ENCODE assay signal across 13 mouse cellular contexts in genomic region chr10:76681882-76682281, GRCm38 (mm10). TPM values are rescaled to one million over a fixed set of nuclear protein-coding genes. Genes with fewer than 3 reads are reported as not detected.
DNase-seq lines count a peak whose midpoint lies in the region; ATAC-seq and TF ChIP-seq lines count a peak whose summit lies in the region.
"Had no signal": no experiment of that assay in that cellular context is flagged by ENCODE, and none has a peak within 500 bp of the region (broad histone marks: within the 10 kb centered on the region; RNA-seq: fewer than 3 reads in every experiment).

No protein-coding gene starts in this region.

- peak; percentile 53 to 55 for DNase-seq in heart, adult 2 months
- peak; percentile 54 for DNase-seq in kidney, adult 2 months
- DNase-seq in lung, postnatal 4 days = peak; percentile 65 to 85
- no peak for DNase-seq in frontal cortex, adult 2 months (ENCODE audit: extremely low spot score in 1 of 2, low spot score in 1 of 2)
- no peak for DNase-seq in embryo, embryonic 9.5 days (ENCODE audit: extremely low spot score)
- DNase-seq: forebrain, postnatal 0 days; right cerebral cortex, postnatal 14 days had no signal

- no peaks in the 10 kb centered on the region for H3K9me3 ChIP-seq in heart, embryonic 11.5 days (replicated peaks; ENCODE audit: control insufficient read depth, low read length)
- H3K9me3 ChIP-seq in heart, embryonic 13.5 days = no peaks in the 10 kb centered on the region
- no peaks in the 10 kb centered on the region for H3K9me3 ChIP-seq in hindbrain, embryonic 12.5 days (replicated peaks)
- H3K9me3 ChIP-seq: hindbrain, embryonic 13.5 days had no signal

- no peak for TF ChIP-seq POLR2A in heart, adult 2 months (IDR thresholded peaks at IDR 0.05; ENCODE audit: insufficient read depth, low read depth, low read length)
- no peak for TF ChIP-seq POLR2A in kidney, adult 2 months (IDR thresholded peaks at IDR 0.05; ENCODE audit: low read depth, low read length)

- 64% methylated on average over 3 of the region's 3 CpGs for WGBS in heart, adult 2 months
- WGBS in heart, embryonic 11.5 days (ENCODE audit: insufficient replicate concordance) = 79% methylated on average over 3 of the region's 3 CpGs
- WGBS in heart, embryonic 13.5 days = 57% methylated on average over 3 of the region's 3 CpGs
- 72% methylated on average over 3 of the region's 3 CpGs for WGBS in kidney, adult 2 months
- WGBS in hindbrain, embryonic 12.5 days = 73% methylated on average over 3 of the region's 3 CpGs

- H3K27me3 ChIP-seq in heart, adult 2 months (ENCODE audit: control insufficient read depth, insufficient read depth, low read length) = no peaks in the 10 kb centered on the region
- H3K27me3 ChIP-seq in heart, embryonic 11.5 days (ENCODE audit: control insufficient read depth, insufficient read depth, low read length) = no peaks in the 10 kb centered on the region
- no peaks in the 10 kb centered on the region for H3K27me3 ChIP-seq in heart, embryonic 13.5 days (replicated peaks)
- no peaks in the 10 kb centered on the region for H3K27me3 ChIP-seq in kidney, adult 2 months (replicated peaks; ENCODE audit: control insufficient read depth, insufficient read depth, low read length)
- H3K27me3 ChIP-seq in hindbrain, embryonic 12.5 days = no peaks in the 10 kb centered on the region
- H3K27me3 ChIP-seq: hindbrain, embryonic 13.5 days had no signal

- TF ChIP-seq EP300 in heart, adult 2 months (IDR thresholded peaks at IDR 0.05; ENCODE audit: insufficient read depth, low read depth, low read length) = no peak

- H3K4me2 ChIP-seq in heart, embryonic 11.5 days = no peak overlapping the region
- H3K4me2 ChIP-seq in heart, embryonic 13.5 days = no peak overlapping the region
- no peak overlapping the region for H3K4me2 ChIP-seq in hindbrain, embryonic 12.5 days (replicated peaks)
- H3K4me2 ChIP-seq: hindbrain, embryonic 13.5 days had no signal

- no peak overlapping the region for H3K9ac ChIP-seq in heart, adult 2 months (ENCODE audit: low read depth, low read length)
- H3K9ac ChIP-seq in heart, embryonic 11.5 days (ENCODE audit: low read depth, low read length) = no peak overlapping the region
- H3K9ac ChIP-seq in heart, embryonic 13.5 days = no peak overlapping the region
- no peak overlapping the region for H3K9ac ChIP-seq in hindbrain, embryonic 12.5 days
- H3K9ac ChIP-seq: forebrain, postnatal 0 days; hindbrain, embryonic 13.5 days had no signal

- intact Hi-C loops in heart, adult 2 months (cut with DNase I) = loop anchor here (5.0 kb wide), 1 partner anchor 55 kb away; no protein-coding TSS in a partner anchor

- H3K27ac ChIP-seq in heart, adult 2 months = no peak overlapping the region
- H3K27ac ChIP-seq in heart, embryonic 11.5 days (ENCODE audit: low read depth, low read length) = no peak overlapping the region
- 0 out of 2 replicates have a peak overlapping the region, but pooled peaks have one; percentile 38 for H3K27ac ChIP-seq in heart, embryonic 13.5 days (replicated peaks)
- no peak overlapping the region for H3K27ac ChIP-seq in kidney, adult 2 months (ENCODE audit: insufficient read depth, low read depth, low read length)
- H3K27ac ChIP-seq in hindbrain, embryonic 12.5 days = no peak overlapping the region
- H3K27ac ChIP-seq: hindbrain, embryonic 13.5 days; macrophage had no signal

- TF ChIP-seq CTCF in heart, adult 2 months (IDR thresholded peaks at IDR 0.05) = no peak
- TF ChIP-seq CTCF in kidney, adult 2 months (conservative IDR thresholded peaks at IDR 0.05; ENCODE audit: insufficient read depth, insufficient read length, low read depth, low read length) = no peak

- no peak for ATAC-seq in heart, embryonic 11.5 days (replicated peaks; ENCODE audit: insufficient number of reproducible peaks, low FRiP score, low TSS enrichment)
- no peak for ATAC-seq in heart, embryonic 13.5 days (ENCODE audit: extremely low read depth, insufficient number of reproducible peaks, low FRiP score, low TSS enrichment)
- ATAC-seq in hindbrain, embryonic 12.5 days (ENCODE audit: low FRiP score) = no peak
- ATAC-seq: forebrain, postnatal 0 days had no signal

- no peaks in the 10 kb centered on the region for H3K79me2 ChIP-seq in heart, adult 2 months (replicated peaks; ENCODE audit: control insufficient read depth, insufficient read depth, low read length)

- H3K36me3 ChIP-seq in heart, adult 2 months (ENCODE audit: control insufficient read depth, insufficient read depth, low read length) = no peaks in the 10 kb centered on the region
- no peaks in the 10 kb centered on the region for H3K36me3 ChIP-seq in heart, embryonic 11.5 days (ENCODE audit: control insufficient read depth, insufficient read depth, low read length)
- H3K36me3 ChIP-seq in heart, embryonic 13.5 days = no peaks in the 10 kb centered on the region
- no peaks in the 10 kb centered on the region for H3K36me3 ChIP-seq in kidney, adult 2 months (ENCODE audit: control insufficient read depth, insufficient read depth, low read length)
- H3K36me3 ChIP-seq in hindbrain, embryonic 12.5 days = no peaks in the 10 kb centered on the region
- H3K36me3 ChIP-seq: hindbrain, embryonic 13.5 days had no signal

- H3K4me1 ChIP-seq in heart, adult 2 months (ENCODE audit: control insufficient read depth, insufficient read depth, low read length) = peaks cover 10% of the 10 kb centered on the region
- H3K4me1 ChIP-seq in heart, embryonic 11.5 days (ENCODE audit: control insufficient read depth, insufficient read depth, low read length) = peaks cover 2% of the 10 kb centered on the region
- H3K4me1 ChIP-seq in heart, embryonic 13.5 days = peaks cover 25% of the 10 kb centered on the region
- H3K4me1 ChIP-seq in kidney, adult 2 months (ENCODE audit: control insufficient read depth, insufficient read depth, low read length) = no peaks in the 10 kb centered on the region
- H3K4me1 ChIP-seq in hindbrain, embryonic 12.5 days = no peaks in the 10 kb centered on the region
- H3K4me1 ChIP-seq: hindbrain, embryonic 13.5 days had no signal

- no peak overlapping the region for H3K4me3 ChIP-seq in heart, adult 2 months
- no peak overlapping the region for H3K4me3 ChIP-seq in heart, embryonic 11.5 days (ENCODE audit: low read depth, low read length)
- no peak overlapping the region for H3K4me3 ChIP-seq in heart, embryonic 13.5 days
- no peak overlapping the region for H3K4me3 ChIP-seq in kidney, adult 2 months (ENCODE audit: insufficient read depth, low read depth, low read length)
- no peak overlapping the region for H3K4me3 ChIP-seq in hindbrain, embryonic 12.5 days
- H3K4me3 ChIP-seq: hindbrain, embryonic 13.5 days had no signal

RNA-seq across cellular contexts. Expression of gene Col6a1, which starts 44.1 kb away (rescaled TPM):
- total RNA-seq in heart, adult 2 months (2021) = 10 to 100 TPM; 30.5 to 52.4 TPM
- 75.5 and 95.3 TPM in 2 replicates for polyA plus RNA-seq in heart, adult 2 months (2012; rRNA removed)
- 16.3 and 22.1 TPM in 2 replicates for polyA plus RNA-seq in heart, embryonic 11.5 days (2014; fragmentation: Nextera tagmentation; extraction: Ambion mirVana)
- polyA plus RNA-seq in heart, embryonic 13.5 days (2015; fragmentation: Nextera tagmentation; extraction: Ambion mirVana) = 49.6 and 55.5 TPM in 2 replicates
- 33.2 and 39.1 TPM in 2 replicates for polyA plus RNA-seq in kidney, adult 2 months (2012; rRNA removed)
- 169 and 240 TPM in 2 replicates for polyA plus RNA-seq in frontal cortex, adult 2 months (2012; rRNA removed)
- 43.6 and 62.6 TPM in 2 replicates for polyA plus RNA-seq in hindbrain, embryonic 12.5 days (2016; fragmentation: Nextera tagmentation; extraction: Ambion mirVana)
- total RNA-seq: common myeloid progenitor, adult 5-6 weeks had no signal

RNA-seq across cellular contexts. Expression of gene Col6a2, which starts 58.5 kb away (rescaled TPM):
- total RNA-seq in heart, adult 2 months (2021) = 10 to 100 TPM; 36.0 to 65.5 TPM
- polyA plus RNA-seq in heart, adult 2 months (2012; rRNA removed) = 70.2 and 89.7 TPM in 2 replicates
- 11.6 and 16.3 TPM in 2 replicates for polyA plus RNA-seq in heart, embryonic 11.5 days (2014; fragmentation: Nextera tagmentation; extraction: Ambion mirVana)
- polyA plus RNA-seq in heart, embryonic 13.5 days (2015; fragmentation: Nextera tagmentation; extraction: Ambion mirVana) = 47.1 and 51.6 TPM in 2 replicates
- polyA plus RNA-seq in kidney, adult 2 months (2012; rRNA removed) = 23.4 and 28.7 TPM in 2 replicates
- polyA plus RNA-seq in frontal cortex, adult 2 months (2012; rRNA removed) = 18.1 and 22.4 TPM in 2 replicates
- polyA plus RNA-seq in hindbrain, embryonic 12.5 days (2016; fragmentation: Nextera tagmentation; extraction: Ambion mirVana) = 53.0 and 68.6 TPM in 2 replicates

Comparison
In these comparisons a context has a peak if more than half of its experiments do, and no peak if none do; other contexts are left out.
1. DNase-seq: peak in heart, adult 2 months (2 of 2), kidney, adult 2 months (single experiment) and lung, postnatal 4 days (2 of 2); none in frontal cortex, adult 2 months (0 of 2) and embryo, embryonic 9.5 days (single experiment).